Mouse (Mus musculus) spleen, adult 2 months (tissue): ENCODE data around the gene Zdhhc19.

Experiments
- CTCF ChIP-seq: fragments of 200-500 bp; IDR thresholded peaks from 2 replicates; pipeline ENCODE4 v1.5.1; 2011; ENCODE audit warnings: mild to moderate bottlenecking, inconsistent platforms; ENCODE audit not compliant: insufficient read depth, insufficient read length, insufficient replicate concordance; ENCODE audit errors: extremely low read depth
- POLR2A ChIP-seq: fragments of 200-500 bp; IDR thresholded peaks from 2 replicates; pipeline ENCODE4 v1.6.1; 2011; ENCODE audit warnings: low read depth, low read length, inconsistent platforms

DNA sequence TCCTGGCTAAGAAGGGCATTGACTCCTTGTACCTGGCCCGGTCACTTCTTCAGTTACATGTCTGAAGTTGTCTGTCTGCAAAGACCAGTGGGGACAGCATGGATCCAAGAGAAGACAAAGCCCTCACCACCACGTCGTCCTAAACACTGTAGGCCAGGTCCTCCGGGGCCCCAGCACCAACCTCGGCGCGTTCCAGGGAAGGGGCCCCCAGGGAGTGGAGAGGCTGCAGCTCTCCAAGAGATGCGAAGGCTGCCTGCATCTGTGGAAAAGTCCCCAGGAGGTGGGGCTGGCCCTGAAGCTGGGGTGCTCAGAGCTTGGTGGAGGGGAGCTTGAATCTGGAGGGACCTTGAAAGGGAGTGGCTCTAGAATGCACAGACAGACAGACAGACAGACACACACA is 10.2 kb downstream of the Zdhhc19 start:
- TF ChIP-seq POLR2A, result no peak
- no peak for TF ChIP-seq CTCF
